9 mouse cellular contexts compared by ENCODE assay signal in the genomic region with DNA sequence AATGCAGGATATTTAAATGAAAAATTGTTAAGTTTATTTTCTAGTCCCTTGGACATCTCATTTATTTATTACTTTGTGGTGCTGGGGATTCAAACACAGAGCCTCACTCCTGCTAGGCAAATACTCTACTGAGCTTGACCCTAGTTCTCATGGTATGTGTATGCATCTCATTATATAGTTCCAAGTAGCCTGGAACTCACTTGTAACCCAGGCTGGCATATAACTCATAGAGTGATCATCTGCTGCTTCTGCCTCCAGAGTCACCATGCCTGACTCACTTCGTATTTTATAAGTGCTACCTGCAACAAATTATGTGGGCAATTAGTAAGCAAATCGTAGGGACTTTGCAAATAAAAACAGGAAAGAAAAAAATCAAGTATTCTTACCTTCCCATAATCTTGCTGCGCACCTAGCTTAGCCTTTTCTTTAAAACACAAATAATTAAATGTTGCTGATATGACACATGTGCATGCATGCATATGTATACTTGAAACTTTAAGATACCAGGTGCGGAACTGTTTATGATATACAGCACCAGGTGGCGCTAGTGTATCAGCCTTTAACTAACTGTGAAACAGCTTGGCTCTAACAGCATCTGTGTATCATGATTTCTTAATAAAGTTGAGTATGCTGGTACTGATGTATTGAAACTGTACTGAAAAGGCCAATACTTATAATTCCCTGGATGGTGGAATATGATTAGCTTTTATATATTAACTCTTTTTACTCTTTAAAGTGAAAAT. TPM values are rescaled to one million over a fixed set of nuclear protein-coding genes. Genes with fewer than 3 reads are reported as not detected.
DNase-seq lines count a peak whose midpoint lies in the region; ATAC-seq and TF ChIP-seq lines count a peak whose summit lies in the region.
"Had no signal": no experiment of that assay in that cellular context is flagged by ENCODE, and none has a peak within 500 bp of the region (broad histone marks: within the 10 kb centered on the region; RNA-seq: fewer than 3 reads in every experiment).

No protein-coding gene starts in this region.

- no peak overlapping the region for H3K4me3 ChIP-seq in embryonic facial prominence, embryonic 11.5 days (ENCODE audit: low read depth, low read length)
- H3K4me3 ChIP-seq in lung, adult 2 months (replicated peaks; ENCODE audit: extremely low read depth, low read depth, low read length) = no peak overlapping the region

- TF ChIP-seq POLR2A in lung, adult 2 months (IDR thresholded peaks at IDR 0.05; ENCODE audit: borderline replicate concordance, extremely low read depth, low read depth, low read length) = no peak

- TF ChIP-seq CTCF in lung, adult 2 months (IDR thresholded peaks at IDR 0.05; ENCODE audit: insufficient read depth, low read length) = peak; percentile 57

- 36% methylated on average over 5 of the region's 5 CpGs for WGBS in embryonic facial prominence, embryonic 11.5 days
- 36% methylated on average over 5 of the region's 5 CpGs for WGBS in lung, adult 2 months

- H3K27me3 ChIP-seq in embryonic facial prominence, embryonic 11.5 days (ENCODE audit: control insufficient read depth, insufficient read depth, low read length) = no peaks in the 10 kb centered on the region

- ATAC-seq in embryonic facial prominence, embryonic 11.5 days (replicated peaks; ENCODE audit: insufficient number of reproducible peaks, low FRiP score, low TSS enrichment, low read depth) = no peak

- DNase-seq in ES-CJ7 (ENCODE audit: low read depth, low spot score) = peak; percentile 72
- peak; percentile 68 for DNase-seq in adrenal gland, postnatal 14 days
- DNase-seq in embryonic facial prominence, embryonic 11.5 days (ENCODE audit: low spot score) = peak; percentile 86
- peak; percentile 72 for DNase-seq in heart, postnatal 4 days
- peak; percentile 22 to 87 for DNase-seq in layer of hippocampus, adult 18-20 months (ENCODE audit: low spot score in 2 of 2)
- DNase-seq in lung, adult 2 months = peak; percentile 25
- DNase-seq in retina, embryonic 14.5 days (ENCODE audit: low spot score) = peak; percentile 88
- peak; percentile 72 for DNase-seq in thymus, postnatal 4 days

- H3K27ac ChIP-seq in embryonic facial prominence, embryonic 11.5 days (replicated peaks; ENCODE audit: low read depth, low read length) = no peak overlapping the region

- H3K36me3 ChIP-seq in embryonic facial prominence, embryonic 11.5 days (replicated peaks; ENCODE audit: control insufficient read depth, insufficient read depth, low read depth, low read length) = no peaks in the 10 kb centered on the region

- H3K4me1 ChIP-seq in embryonic facial prominence, embryonic 11.5 days (ENCODE audit: control insufficient read depth, insufficient read depth, low read length) = no peaks in the 10 kb centered on the region
- no peaks in the 10 kb centered on the region for H3K4me1 ChIP-seq in lung, adult 2 months (ENCODE audit: control insufficient read depth, insufficient read depth, low read length)

- H3K4me2 ChIP-seq in embryonic facial prominence, embryonic 11.5 days (ENCODE audit: low read depth, low read length) = no peak overlapping the region

- H3K9ac ChIP-seq in embryonic facial prominence, embryonic 11.5 days (replicated peaks; ENCODE audit: low read length) = no peak overlapping the region

- no peaks in the 10 kb centered on the region for H3K9me3 ChIP-seq in embryonic facial prominence, embryonic 11.5 days (replicated peaks; ENCODE audit: control insufficient read depth, low read length)

RNA-seq across cellular contexts. Expression of a gene that starts 15.1 kb away (rescaled TPM):
- not detected in 2 replicates for total RNA-seq in adrenal gland, postnatal 14 days (2021)
- polyA plus RNA-seq in embryonic facial prominence, embryonic 11.5 days (2014; fragmentation: Nextera tagmentation; extraction: Ambion mirVana) = not detected in 2 replicates
- not detected for total RNA-seq in heart, postnatal 4 days (2021)
- total RNA-seq in layer of hippocampus, adult 18-20 months (2021) = not detected
- not detected in 2 replicates for polyA plus RNA-seq in lung, adult 2 months (2012; rRNA removed)
- polyA plus RNA-seq: heart, embryonic 14.5 days had no signal

RNA-seq across cellular contexts. Expression of a gene that starts 19.0 kb away (rescaled TPM):
- total RNA-seq in adrenal gland, postnatal 14 days (2021) = 0.33 TPM in 1 of 2 replicates, not detected in the other
- 0.13 TPM in 1 of 2 replicates, not detected in the other for polyA plus RNA-seq in embryonic facial prominence, embryonic 11.5 days (2014; fragmentation: Nextera tagmentation; extraction: Ambion mirVana)
- total RNA-seq in heart, postnatal 4 days (2021) = under 1 TPM in 1 of 2 experiments, not detected in 1; 0.17 TPM
- total RNA-seq in layer of hippocampus, adult 18-20 months (2021) = not detected
- 0.14 TPM in 1 of 2 replicates, not detected in the other for polyA plus RNA-seq in lung, adult 2 months (2012; rRNA removed)

RNA-seq across cellular contexts. Expression of a gene that starts 23.4 kb away (rescaled TPM):
- not detected in 2 replicates for total RNA-seq in adrenal gland, postnatal 14 days (2021)
- polyA plus RNA-seq in embryonic facial prominence, embryonic 11.5 days (2014; fragmentation: Nextera tagmentation; extraction: Ambion mirVana) = not detected in 2 replicates
- not detected for total RNA-seq in heart, postnatal 4 days (2021)
- not detected for total RNA-seq in layer of hippocampus, adult 18-20 months (2021)
- polyA plus RNA-seq in lung, adult 2 months (2012; rRNA removed) = not detected in 2 replicates
- polyA plus RNA-seq: heart, embryonic 14.5 days had no signal

RNA-seq across cellular contexts. Expression of a gene that starts 30.9 kb away (rescaled TPM):
- total RNA-seq in adrenal gland, postnatal 14 days (2021) = not detected in 2 replicates
- polyA plus RNA-seq in embryonic facial prominence, embryonic 11.5 days (2014; fragmentation: Nextera tagmentation; extraction: Ambion mirVana) = not detected in 2 replicates
- total RNA-seq in heart, postnatal 4 days (2021) = not detected
- total RNA-seq in layer of hippocampus, adult 18-20 months (2021) = not detected
- polyA plus RNA-seq in lung, adult 2 months (2012; rRNA removed) = not detected in 2 replicates

RNA-seq across cellular contexts. Expression of a gene that starts 47.7 kb away (rescaled TPM):
- total RNA-seq in adrenal gland, postnatal 14 days (2021) = not detected in 2 replicates
- polyA plus RNA-seq in embryonic facial prominence, embryonic 11.5 days (2014; fragmentation: Nextera tagmentation; extraction: Ambion mirVana) = not detected in 2 replicates
- total RNA-seq in heart, postnatal 4 days (2021) = not detected
- total RNA-seq in layer of hippocampus, adult 18-20 months (2021) = not detected
- polyA plus RNA-seq in lung, adult 2 months (2012; rRNA removed) = 3.1 and 3.6 TPM in 2 replicates
- polyA plus RNA-seq: heart, embryonic 14.5 days had no signal

Comparison
In these comparisons a context has a peak if more than half of its experiments do, and no peak if none do; other contexts are left out.
1. DNase-seq: peak in every context shown above with its lines; median percentile 88 in retina, embryonic 14.5 days; 86 in embryonic facial prominence, embryonic 11.5 days; 72 in ES-CJ7; 72 in heart, postnatal 4 days; 72 in thymus, postnatal 4 days; 68 in adrenal gland, postnatal 14 days; 54 in layer of hippocampus, adult 18-20 months; 25 in lung, adult 2 months.